Mouse (Mus musculus): ENCODE measurements around the gene Ampd2.

The Ampd2 gene

DNA sequence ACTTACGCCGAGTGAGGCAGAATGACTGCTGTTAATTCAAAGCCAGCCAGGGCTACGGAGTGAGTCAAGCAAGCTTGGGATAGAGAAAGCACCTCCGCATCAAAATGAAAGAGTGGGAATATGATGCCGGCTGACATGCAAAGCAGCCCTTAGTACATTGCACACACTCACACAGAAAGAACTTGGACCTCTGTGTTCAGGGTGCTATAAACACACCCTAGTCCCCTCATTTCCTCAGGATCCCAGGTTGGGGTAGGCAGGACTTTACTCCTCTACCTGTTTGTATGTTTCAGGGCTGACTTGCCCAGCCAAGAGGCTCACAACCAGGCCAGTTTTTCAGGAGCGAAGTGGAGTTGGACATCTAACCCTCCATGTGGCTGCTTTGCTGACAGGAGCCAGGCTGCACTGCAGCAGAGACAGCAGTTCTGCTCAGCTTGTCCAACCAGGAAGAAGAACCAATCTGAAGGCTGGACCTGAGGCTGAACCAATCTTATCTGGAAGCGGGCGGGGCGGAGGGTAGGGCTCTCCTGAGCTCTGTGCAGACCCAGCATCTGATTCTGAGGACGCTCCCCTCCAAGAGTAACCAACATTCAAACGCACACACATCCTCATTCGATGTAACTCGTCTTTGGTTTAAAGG, 17.1 kb downstream of the Ampd2 start:
- DNase-seq (ENCODE audit: low read depth, low spot score) = no peak

DNA sequence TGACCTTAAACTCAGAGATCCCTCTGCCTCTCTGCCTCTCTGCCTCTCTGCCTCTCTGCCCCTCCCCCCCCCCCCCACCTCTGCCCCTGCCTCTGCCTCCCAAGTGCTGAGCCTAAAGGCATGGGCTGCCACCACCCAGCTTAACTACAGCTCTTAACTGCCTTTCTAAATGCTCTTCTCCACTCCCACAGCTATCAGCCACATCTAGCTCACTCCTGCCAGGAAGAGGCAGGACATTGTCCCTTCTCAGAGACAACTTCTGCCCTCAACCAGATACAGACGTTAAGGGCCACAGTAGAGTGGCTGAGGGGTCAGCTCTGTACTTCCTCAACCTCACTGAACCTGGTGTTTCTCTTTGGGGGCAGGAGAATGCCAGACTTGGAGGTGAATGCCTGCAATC, 17.6 kb downstream of the Ampd2 start:
- DNase-seq (ENCODE audit: low read depth, low spot score) = no peak

DNA sequence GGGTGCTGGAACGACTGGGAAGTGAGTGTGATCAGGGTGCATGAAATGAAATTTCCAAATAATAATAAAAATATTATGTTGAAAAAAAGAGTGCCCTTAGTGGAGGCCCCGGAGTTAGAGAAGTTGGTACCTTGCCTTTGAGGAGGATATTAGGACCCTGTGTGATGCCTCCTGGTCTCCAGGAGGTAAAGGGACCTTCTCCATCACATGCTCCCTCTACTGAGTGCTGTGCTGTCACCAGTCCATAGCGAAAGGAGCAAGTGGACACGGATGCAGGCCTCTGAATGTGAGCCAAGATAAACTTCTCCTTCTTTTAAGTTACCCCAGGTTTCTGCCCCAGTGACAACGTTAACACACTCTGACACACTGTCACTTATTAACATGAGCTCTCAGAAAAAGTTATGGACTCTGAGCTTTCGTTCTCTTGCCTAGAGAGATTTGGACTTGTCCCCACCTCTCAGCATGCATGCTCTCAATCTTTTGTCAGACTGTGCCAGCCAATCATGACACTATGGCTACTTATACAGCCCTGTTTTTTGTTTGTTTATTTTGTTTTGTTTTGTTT, 19.0 kb downstream of the Ampd2 start:
- no peak for DNase-seq (ENCODE audit: low read depth, low spot score)

DNA sequence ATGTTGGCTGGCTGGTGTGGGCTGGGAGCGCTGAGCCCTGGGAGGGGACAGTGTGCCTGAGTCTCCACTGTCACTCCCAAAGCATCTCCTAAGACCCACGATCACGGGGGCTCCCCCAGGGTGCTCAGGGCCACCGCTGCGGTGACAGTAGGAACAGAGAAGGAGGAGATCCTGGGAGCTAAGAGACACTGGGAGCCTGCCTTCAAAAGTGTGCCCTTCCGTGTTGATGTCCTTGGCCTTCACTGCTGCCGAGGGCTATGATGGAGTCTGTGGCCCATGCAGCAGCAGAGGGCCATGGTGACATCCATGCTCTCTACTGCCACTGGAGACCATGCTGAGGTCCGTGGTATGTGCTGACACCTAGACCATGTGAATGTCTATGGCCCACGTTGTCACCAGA, 20.9 kb downstream of the Ampd2 start:
- no peak for DNase-seq (ENCODE audit: low read depth, low spot score)

DNA sequence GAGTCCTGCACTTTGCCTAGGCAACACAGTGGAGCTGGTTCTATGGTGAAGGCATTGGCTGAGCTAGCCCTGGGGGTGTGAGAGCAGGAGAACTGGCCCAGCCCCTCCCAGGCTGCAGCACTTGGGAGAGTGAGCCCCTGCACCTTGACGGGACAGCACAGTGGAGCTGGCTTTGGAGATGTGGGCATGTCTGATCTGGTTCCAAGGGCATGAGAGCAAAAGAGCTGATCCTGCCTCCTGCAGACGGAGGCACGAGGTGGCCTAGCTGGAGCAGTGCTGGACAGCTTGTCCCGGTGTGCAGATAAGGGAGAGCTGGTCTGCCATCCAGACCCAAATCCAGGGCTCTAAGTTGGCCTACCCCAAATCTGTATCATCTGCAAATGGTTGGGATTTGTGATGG, 21.8 kb downstream of the Ampd2 start:
- no peak for DNase-seq (ENCODE audit: low read depth, low spot score)

DNA sequence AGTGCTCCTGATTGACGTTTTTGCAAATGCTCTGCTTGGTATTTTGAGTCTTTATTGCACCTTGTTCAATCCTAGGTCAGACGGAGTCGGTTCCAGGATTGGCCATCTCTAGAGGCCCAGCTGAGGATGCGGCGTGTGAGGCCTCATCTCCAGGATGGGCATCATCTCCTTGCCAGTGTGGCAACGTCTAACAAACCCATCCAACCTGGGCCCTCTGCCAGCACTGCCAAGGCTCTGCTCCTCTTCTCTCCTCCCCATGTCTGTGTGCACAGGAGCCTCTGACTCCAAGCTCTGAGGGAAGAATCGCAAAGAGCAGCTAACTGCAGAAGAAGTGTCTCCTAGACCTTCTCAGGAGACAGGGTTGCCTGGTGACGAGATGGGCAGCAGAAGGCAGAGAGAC, 23.8 kb downstream of the Ampd2 start:
- DNase-seq (ENCODE audit: low read depth, low spot score) = no peak

DNA sequence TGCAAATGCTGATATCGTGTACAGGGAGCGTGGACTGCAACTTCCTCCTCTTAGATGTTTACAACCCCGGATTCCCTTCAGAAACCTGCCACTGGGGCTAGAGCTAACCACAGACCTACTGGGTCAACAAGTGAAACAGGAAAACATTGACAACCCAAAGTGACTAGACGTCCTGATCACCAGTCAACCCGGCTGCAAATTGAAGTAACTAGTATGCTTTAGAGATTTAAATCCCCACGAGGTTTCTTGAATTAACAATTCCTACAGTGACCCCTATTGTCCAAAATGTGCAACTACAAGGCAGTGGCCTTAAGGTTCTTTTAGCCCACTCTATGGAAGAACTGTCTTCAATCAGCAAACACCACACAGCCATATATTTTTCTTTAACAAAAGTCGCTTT, 25.0 kb downstream of the Ampd2 start:
- peak; percentile 54 for DNase-seq (ENCODE audit: low read depth, low spot score)

DNA sequence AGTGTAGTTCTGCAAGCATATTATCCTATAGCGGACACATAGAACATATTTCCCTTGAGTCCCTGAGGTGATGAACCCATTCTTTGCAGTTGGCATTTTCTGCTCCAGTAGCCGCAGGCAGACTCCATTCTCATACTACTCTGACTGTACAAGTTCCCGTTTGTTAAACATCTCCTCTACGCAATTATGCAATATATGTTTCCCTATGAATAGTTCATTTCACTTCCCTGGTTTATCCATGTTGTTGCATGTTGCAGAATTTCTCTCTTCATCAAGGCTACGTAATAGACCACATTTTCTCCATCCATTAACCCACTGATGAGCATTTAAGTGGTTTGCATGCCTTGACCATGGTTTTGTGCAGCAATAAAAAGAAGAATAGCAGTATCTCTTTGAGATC, 36.0 kb downstream of the Ampd2 start:
- no peak for DNase-seq (ENCODE audit: low read depth, low spot score)

DNA sequence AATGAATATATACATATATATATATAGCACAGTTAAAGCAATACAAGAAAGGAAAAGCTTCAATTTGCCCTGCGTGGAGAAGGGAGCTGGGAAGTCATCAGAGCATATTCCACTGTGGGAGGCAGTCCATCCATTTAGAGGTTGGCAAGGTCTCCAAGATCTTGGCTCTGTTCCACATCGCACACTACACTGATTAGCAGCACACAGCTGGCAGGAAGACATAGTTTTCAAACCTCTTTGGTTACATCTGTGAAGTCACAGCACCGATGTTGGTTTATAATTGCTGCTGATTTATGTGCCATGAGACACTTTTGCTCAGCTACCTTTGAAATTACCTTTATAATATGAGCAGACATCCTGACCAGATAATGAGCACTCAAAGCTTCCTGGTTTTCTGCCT, 38.1 kb downstream of the Ampd2 start:
- DNase-seq (ENCODE audit: low read depth, low spot score) = no peak

DNA sequence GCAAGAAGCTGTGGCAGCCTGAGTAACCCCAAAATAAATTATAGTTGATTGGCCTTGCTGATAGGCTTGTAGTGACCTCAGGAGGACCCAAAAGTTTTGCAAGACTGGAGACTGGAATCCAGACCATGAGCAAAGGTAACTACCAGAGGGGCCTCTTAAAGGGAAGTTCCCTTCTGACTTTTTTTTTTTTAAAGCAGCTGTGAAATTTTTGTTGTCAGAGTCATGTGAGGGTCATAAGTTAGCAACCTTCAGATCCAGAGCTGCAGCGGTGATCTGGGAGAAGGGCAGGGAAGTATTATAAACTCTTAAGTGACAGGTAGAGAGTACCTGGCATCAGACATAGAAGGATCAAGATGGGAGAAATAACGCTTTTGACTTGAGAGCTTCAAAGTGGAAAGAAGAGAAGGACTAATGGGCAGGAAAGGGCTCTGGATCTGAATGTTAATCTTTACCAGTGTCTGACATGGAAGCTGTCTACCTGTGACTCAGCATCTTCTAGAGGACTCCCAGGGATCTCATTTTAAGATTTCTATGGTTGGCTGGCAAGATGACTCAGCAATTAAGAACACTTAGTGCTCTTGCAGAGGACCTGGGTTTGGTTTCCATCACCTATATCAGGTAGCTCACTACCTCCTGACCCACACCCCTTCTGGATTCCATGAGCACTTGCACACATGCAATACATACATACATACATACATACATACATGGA, 39.4 kb downstream of the Ampd2 start:
- DNase-seq (ENCODE audit: low read depth, low spot score) = no peak

DNA sequence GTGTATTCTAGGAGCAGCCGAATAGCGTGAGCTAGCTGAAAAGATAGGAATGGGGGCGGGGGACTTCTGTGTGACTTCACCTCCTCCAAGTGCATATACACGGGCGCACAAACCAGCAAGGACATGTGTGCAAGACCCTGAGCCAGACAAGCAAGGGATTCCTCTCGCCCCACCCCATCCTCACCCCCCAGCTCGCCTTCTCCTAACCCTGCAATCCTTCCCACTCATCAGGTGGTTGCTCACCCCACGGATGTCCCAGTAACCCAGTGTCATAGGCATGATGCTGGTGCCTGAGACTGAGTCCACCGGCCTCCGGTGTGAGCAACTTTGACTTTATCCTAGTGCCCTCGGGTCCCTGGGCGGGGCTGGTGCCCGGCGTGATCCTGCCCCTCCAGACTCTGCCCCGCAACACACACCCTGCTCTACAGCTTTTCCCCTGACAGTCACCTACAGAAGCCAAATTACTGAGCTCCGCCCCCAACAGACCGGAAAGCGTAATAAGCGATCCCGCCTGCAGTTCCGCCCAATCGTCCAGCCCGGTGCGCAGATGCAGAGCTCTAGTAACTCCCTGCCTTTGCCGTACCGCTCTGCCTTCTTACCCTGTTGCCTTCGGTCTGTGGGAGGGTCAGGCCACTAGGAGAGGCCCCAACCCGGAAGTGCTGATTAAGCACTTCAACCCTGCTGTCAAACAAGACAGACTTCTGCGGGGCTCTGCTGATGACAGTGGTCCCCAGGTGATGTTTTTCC, 41.9 kb downstream of the Ampd2 start, which contains the start of gene Gstm4:
Gene Gstm4 (minus strand): TSS at position 501 of the 747 bp plus-strand sequence.
- peak; percentile 56 for DNase-seq (ENCODE audit: low read depth, low spot score)

DNA sequence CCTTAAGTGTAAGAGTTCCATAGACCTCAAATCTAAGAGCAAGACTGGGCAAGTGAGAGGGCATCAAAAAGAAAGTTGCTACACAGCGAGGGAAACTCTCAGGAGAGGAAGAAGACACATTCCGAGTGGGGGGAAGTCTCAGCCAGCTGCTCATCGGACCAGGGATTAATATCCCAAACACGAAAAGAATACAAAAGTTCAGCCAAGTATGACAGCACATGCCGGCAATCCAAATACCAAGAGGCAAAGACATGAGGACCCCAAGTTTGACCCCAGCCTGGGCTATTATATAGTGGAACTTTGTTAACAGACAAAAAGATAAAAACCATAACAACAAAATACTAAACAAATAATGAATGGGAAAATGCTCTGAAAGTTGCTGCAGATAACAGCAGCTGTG, 53.3 kb downstream of the Ampd2 start:
- DNase-seq (ENCODE audit: low read depth, low spot score) = no peak

DNA sequence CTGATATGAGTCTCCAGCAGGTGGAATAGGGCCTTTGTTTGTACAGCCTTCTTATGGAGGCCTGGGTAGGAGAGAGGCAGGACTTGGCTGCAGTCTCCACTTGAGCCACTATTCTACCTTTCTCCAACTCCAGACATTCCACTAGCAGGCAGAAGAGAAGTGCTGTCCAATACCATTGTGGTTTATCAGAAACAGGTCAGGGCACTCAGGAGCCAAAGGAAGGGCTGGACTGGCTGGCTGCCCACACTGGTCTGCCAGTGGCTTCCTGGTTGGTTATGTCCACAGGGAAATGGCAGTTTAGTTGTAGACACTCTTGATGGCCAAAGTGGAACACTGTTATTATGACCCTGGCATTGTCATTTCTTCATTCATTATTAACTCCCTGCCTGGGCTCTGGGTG, 54.3 kb downstream of the Ampd2 start:
- no peak for DNase-seq (ENCODE audit: low read depth, low spot score)

DNA sequence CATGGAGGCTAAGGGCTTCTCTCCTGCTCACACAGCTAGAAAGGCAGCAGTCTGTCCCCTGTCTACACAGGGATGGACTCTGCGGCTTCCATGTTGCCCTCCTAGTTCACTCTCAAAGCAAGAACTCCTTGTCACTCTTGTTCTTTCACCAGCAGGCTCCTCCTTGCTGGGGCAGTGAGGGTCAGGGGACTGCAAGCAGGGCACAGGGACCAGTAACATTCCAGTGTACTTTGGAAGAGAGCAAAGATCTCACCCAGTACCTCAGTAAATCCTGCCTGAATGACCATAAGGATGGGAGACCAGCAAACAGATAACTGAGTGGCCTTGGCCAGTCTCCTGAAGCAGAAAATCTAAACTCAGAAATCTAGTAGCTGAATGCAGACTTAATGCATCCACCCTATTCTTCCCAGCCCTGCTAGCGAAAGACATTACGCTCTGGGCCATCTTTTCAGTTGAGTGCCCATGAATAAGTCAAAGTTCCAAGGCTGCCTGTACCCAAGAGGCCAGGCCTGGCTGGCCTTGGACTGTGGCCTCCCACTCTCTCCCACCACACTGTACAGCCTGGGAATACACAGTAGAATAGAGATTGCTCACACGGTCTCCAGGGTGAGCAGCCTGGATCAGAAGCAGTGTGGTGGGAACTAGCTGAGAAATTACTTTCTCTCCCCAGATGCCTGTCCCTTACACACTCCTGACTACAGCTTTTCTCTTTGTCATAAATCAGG, 57.6 kb downstream of the Ampd2 start:
- no peak for DNase-seq (ENCODE audit: low read depth, low spot score)

DNA sequence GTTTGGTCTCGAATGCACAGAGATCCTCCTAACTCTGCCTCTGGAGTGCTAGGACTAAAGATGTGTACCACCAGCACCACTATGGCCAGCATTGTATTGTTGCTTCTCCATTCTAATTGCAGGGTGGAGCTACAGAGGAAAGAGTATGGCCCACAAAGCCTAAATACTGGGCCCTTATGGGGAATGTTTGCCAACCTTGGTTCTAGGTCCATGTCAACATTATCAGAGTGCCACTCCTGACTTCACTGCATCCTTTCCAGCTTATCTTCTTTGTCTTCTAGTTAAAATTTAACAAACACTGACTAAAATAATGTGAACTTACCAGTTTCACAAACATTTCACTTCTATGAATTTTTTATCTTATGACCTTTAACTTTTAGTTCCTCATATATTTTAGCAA, 59.9 kb downstream of the Ampd2 start:
- no peak for DNase-seq (ENCODE audit: low read depth, low spot score)

DNA sequence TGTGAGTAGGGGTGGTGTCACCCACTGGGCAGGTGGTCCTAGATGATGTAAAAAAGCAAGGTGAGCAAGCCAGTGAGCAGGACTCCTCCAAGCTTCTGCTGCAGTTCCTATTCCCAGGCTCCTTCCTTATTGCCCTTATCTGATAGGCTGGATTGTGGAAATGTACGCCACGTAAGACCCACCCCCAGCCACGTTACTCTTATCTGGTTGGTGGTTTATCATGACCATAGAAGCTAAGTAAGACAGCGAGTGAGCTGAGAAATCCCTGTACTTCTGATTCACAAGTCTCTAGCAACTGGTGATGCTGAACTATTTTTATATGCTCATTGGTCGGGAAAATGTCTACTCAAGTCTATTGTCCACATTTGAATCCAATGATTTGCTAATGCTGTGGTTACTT, 60.4 kb downstream of the Ampd2 start:
- no peak for DNase-seq (ENCODE audit: low read depth, low spot score)

DNA sequence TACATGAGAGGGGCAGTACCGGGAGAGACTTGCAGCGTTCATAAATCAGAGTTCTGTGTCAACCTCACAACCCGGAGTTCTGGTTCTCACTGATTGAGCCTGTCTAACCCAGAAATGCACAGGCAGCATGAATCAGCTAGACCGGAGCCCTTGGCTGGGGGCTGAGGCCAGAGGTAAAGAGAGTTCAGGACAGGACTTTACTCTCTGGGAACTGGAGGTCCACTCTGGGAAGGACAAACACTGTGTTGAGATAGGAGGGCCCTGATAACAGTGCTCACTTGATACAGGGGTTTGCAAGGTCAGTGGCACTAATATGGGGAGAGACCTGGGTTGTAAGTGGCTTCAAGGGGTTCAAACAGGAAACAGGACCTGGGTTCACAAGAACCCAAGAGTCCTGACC, 61.1 kb downstream of the Ampd2 start:
- DNase-seq (ENCODE audit: low read depth, low spot score) = no peak
